Mouse (Mus musculus) adrenal gland, postnatal 25 days (tissue): Measurements from ENCODE around the gene Crtc2. TPM values are rescaled to one million over a fixed set of nuclear protein-coding genes. Genes with fewer than 3 reads are reported as not detected.

ENCODE experiments used
- DNase-seq: peaks from one replicate; pipeline ENCODE4 v3.0.0; 2021; ENCODE audit warnings: mixed read lengths
- microRNA-seq, 2 experiments: library from miRNA; unstranded; fragments of <30 nt; microRNA quantifications; one replicate each; pipeline ENCODE4 v1.2.0; 2021
- total RNA-seq: library from RNA; stranded (reverse); gene quantifications from 2 replicates; pipeline ENCODE4 v1.2.3, GENCODE M21; 2021

The Crtc2 gene
- total RNA-seq, 1 experiment from 2014 or later: 57.8 TPM

- DNase-seq: no peak
These were observed 59.4 kb downstream of the Crtc2 start for GRCm38 (mm10) chr3:90313367-90313766.

Small RNA genes within 50 kb of the gene (microRNA-seq; reads per million reads assigned to microRNA genes)
- gene Mir7012: 0 reads per million in 2 experiments

Other genes with a start within 250 kb of the Crtc2 start
- gene 4933434E20Rik, start 202.5 kb upstream of the Crtc2 start, total RNA-seq: 77.0 and 90.3 TPM in 2 replicates
- 158 and 190 TPM in 2 replicates for gene Ubap2l, start 201.5 kb upstream of the Crtc2 start, total RNA-seq
- 178 and 198 TPM in 2 replicates for gene Tpm3, start 181.5 kb upstream of the Crtc2 start, total RNA-seq
- gene Nup210l, start 150.0 kb upstream of the Crtc2 start, total RNA-seq: 0.55 and 0.71 TPM in 2 replicates
- gene Rps27, start 40.5 kb upstream of the Crtc2 start, total RNA-seq: 1,629 and 1,829 TPM in 2 replicates
- 31.0 and 49.5 TPM in 2 replicates for gene Rab13, start 40.5 kb upstream of the Crtc2 start, total RNA-seq
- gene Jtb, start 22.6 kb upstream of the Crtc2 start, total RNA-seq: 68.6 and 72.3 TPM in 2 replicates
- gene Creb3l4, start 10.7 kb upstream of the Crtc2 start, total RNA-seq: 0.85 TPM in 1 of 2 replicates, not detected in the other
- 132 and 136 TPM in 2 replicates for gene Slc39a1, start 6.0 kb upstream of the Crtc2 start, total RNA-seq
- gene Dennd4b, start 11.0 kb downstream of the Crtc2 start, total RNA-seq: 9.0 and 10.7 TPM in 2 replicates
- gene Gatad2b, start 39.0 kb downstream of the Crtc2 start, total RNA-seq: 76.8 and 78.1 TPM in 2 replicates
- 130 and 146 TPM in 2 replicates for gene Slc27a3, start 135.8 kb downstream of the Crtc2 start, total RNA-seq
- gene Ints3, start 179.5 kb downstream of the Crtc2 start, total RNA-seq: 91.2 and 92.3 TPM in 2 replicates
- 224 and 269 TPM in 2 replicates for gene Npr1, start 211.7 kb downstream of the Crtc2 start, total RNA-seq
- 65.6 and 65.7 TPM in 2 replicates for gene Ilf2, start 222.0 kb downstream of the Crtc2 start, total RNA-seq
- gene Snapin, start 236.9 kb downstream of the Crtc2 start, total RNA-seq: 67.2 and 74.0 TPM in 2 replicates